Mouse (Mus musculus) heart, embryonic 10.5 days (tissue): ENCODE results near the gene Fam131c. TPM values are rescaled to one million over a fixed set of nuclear protein-coding genes. Genes with fewer than 3 reads are reported as not detected.
A peak's percentile ranks its signal among the peaks of the same experiment; 100 is the strongest.

ENCODE experiments used
- DNase-seq: peaks from one replicate; pipeline ENCODE4 v3.0.0-alpha.2; 2017; ENCODE audit warnings: low spot score
- H3K27ac ChIP-seq: fragments of 300-500 bp; sonication (generic); 2 replicates; pipeline ENCODE4 v1.5.1; 2016; ENCODE audit warnings: mild to moderate bottlenecking
- H3K27me3 ChIP-seq: fragments of 300-500 bp; sonication (generic); 2 replicates; pipeline ENCODE4 v1.6.1; 2016; ENCODE audit warnings: mild to moderate bottlenecking; ENCODE audit not compliant: poor library complexity, insufficient read depth, severe bottlenecking
- H3K36me3 ChIP-seq: fragments of 300-500 bp; sonication (generic); 2 replicates; pipeline ENCODE4 v1.6.1; 2016; ENCODE audit warnings: mild to moderate bottlenecking, moderate library complexity
- H3K4me1 ChIP-seq: fragments of 300-500 bp; sonication (generic); 2 replicates; pipeline ENCODE4 v1.6.1; 2016; ENCODE audit warnings: mild to moderate bottlenecking
- H3K4me3 ChIP-seq: fragments of 300-500 bp; sonication (generic); 2 replicates; pipeline ENCODE4 v1.5.1; 2016; ENCODE audit warnings: mild to moderate bottlenecking, moderate library complexity
- H3K9me3 ChIP-seq: fragments of 300-500 bp; sonication (generic); 2 replicates; pipeline ENCODE4 v1.6.1; 2016; ENCODE audit warnings: mild to moderate bottlenecking, moderate library complexity
- WGBS: fragments of 180-500 bp; shearing (Covaris S2); methylation state at CpG from one replicate; pipeline ENCODE4 v1.1.7; 2016; 5-methylcytosine and 5-hydroxymethylcytosine counted together
- polyA plus RNA-seq: library from polyadenylated mRNA; unstranded; fragments of >200 nt; fragmentation: Nextera tagmentation; extraction: Ambion mirVana; gene quantifications from 2 replicates; pipeline ENCODE4 v1.2.1, GENCODE M21; 2016

The Fam131c gene
- polyA plus RNA-seq, 1 experiment from 2014 or later = 1.2 TPM

- H3K9me3 ChIP-seq = no peaks in the 10 kb centered on the region
- H3K36me3 ChIP-seq = peaks cover 23% of the 10 kb centered on the region
- DNase-seq = peak; percentile 83
- 18% methylated on average over 9 of the region's 9 CpGs for WGBS
- peak overlapping the region; percentile 61 for H3K4me3 ChIP-seq
- H3K27me3 ChIP-seq = peaks cover 21% of the 10 kb centered on the region; the same call in 1 of the 2 replicates
- H3K4me1 ChIP-seq = peaks cover 56% of the 10 kb centered on the region
- peak overlapping the region; percentile 90 for H3K27ac ChIP-seq
Observed at GRCm38 (mm10) chr4:141420886-141421285, 52.9 kb downstream of the Fam131c start.

- H3K27me3 ChIP-seq = peaks cover 21% of the 10 kb centered on the region; the same call in 1 of the 2 replicates
- WGBS = 36% methylated on average over 14 of the region's 14 CpGs
Observed at GRCm38 (mm10) chr4:141421423-141421822, 53.4 kb downstream of the Fam131c start.

GRCm38 (mm10) chr4:141422841-141423240 lies 54.8 kb downstream of the Fam131c start:
- WGBS = 55% methylated on average over 5 of the region's 5 CpGs
- Histone ChIP-seq H3K4me3 (peak overlapping the region; percentile 61), H3K4me1 (peaks cover 71% of the 10 kb centered on the region), H3K27ac (peak overlapping the region; percentile 90), H3K27me3 (peaks cover 21% of the 10 kb centered on the region; the same call in 1 of the 2 replicates), H3K36me3 (peaks cover 23% of the 10 kb centered on the region), H3K9me3 (no peaks in the 10 kb centered on the region)
- no peak for DNase-seq

More at GRCm38 (mm10) chr4:141421423-141421822, 53.4 kb downstream of the Fam131c start:
- H3K9me3 ChIP-seq = no peaks in the 10 kb centered on the region
- peaks cover 23% of the 10 kb centered on the region for H3K36me3 ChIP-seq
- H3K4me3 ChIP-seq = peak overlapping the region; percentile 61
- peak overlapping the region; percentile 90 for H3K27ac ChIP-seq
- peaks cover 59% of the 10 kb centered on the region for H3K4me1 ChIP-seq
- DNase-seq = peak; percentile 93

DNA sequence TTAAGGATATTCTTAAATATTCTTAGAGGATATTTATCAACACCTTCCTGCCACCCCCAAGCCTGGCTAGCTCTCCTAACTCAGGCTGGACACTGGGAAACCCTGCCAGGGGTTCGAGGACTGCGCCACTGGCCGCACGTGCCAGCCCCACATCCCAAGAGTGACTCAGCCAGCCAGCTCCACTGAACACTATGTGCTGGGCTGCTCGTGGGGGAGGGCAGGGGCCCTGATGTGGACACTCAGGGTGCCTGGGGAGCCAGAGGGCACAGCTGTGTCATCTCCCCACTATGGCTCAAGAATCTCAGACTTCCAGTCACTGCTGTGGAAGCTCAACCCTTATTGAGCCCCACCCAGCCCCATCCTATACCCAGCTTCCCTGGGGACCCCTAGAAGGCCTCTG lies 55.3 kb downstream of the Fam131c start:
- DNase-seq = no peak
- WGBS = 67% methylated on average over 5 of the region's 5 CpGs
- Histone ChIP-seq H3K27ac (peak overlapping the region; percentile 90), H3K4me1 (peaks cover 71% of the 10 kb centered on the region), H3K27me3 (peaks cover 21% of the 10 kb centered on the region; the same call in 1 of the 2 replicates), H3K36me3 (peaks cover 23% of the 10 kb centered on the region), H3K9me3 (no peaks in the 10 kb centered on the region), H3K4me3 (peak overlapping the region; percentile 61)

- Histone ChIP-seq H3K4me3 (peak overlapping the region; percentile 61), H3K9me3 (no peaks in the 10 kb centered on the region), H3K27ac (peak overlapping the region; percentile 90), H3K27me3 (peaks cover 21% of the 10 kb centered on the region; the same call in 1 of the 2 replicates), H3K36me3 (peaks cover 23% of the 10 kb centered on the region), H3K4me1 (peaks cover 71% of the 10 kb centered on the region)
- DNase-seq = no peak
- WGBS = 68% methylated on average over 13 of the region's 13 CpGs
Observed at GRCm38 (mm10) chr4:141423691-141424431, 55.8 kb downstream of the Fam131c start.

- Histone ChIP-seq H3K27ac (peak overlapping the region; percentile 90), H3K9me3 (no peaks in the 10 kb centered on the region), H3K27me3 (peaks cover 21% of the 10 kb centered on the region; the same call in 1 of the 2 replicates), H3K4me1 (peaks cover 56% of the 10 kb centered on the region), H3K4me3 (peak overlapping the region; percentile 61), H3K36me3 (peaks cover 23% of the 10 kb centered on the region)
- 2% methylated on average over 36 of the region's 36 CpGs for WGBS
- DNase-seq = peak; percentile 92
Observed at GRCm38 (mm10) chr4:141425484-141426479, 57.8 kb downstream of the Fam131c start.

GRCm38 (mm10) chr4:141426796-141427745 lies 59.1 kb downstream of the Fam131c start:
- Histone ChIP-seq H3K9me3 (no peaks in the 10 kb centered on the region), H3K4me1 (peaks cover 45% of the 10 kb centered on the region), H3K4me3 (peak overlapping the region; percentile 61; the same call in 1 of the 2 replicates), H3K27me3 (peaks cover 21% of the 10 kb centered on the region; the same call in 1 of the 2 replicates), H3K27ac (peak overlapping the region; percentile 90), H3K36me3 (peaks cover 23% of the 10 kb centered on the region)
- 62% methylated on average over 10 of the region's 10 CpGs for WGBS
- no peak for DNase-seq

- Histone ChIP-seq H3K27ac (no peak overlapping the region), H3K36me3 (peaks cover 18% of the 10 kb centered on the region), H3K27me3 (peaks cover 23% of the 10 kb centered on the region; the same call in 1 of the 2 replicates), H3K4me3 (no peak overlapping the region), H3K4me1 (peaks cover 45% of the 10 kb centered on the region), H3K9me3 (no peaks in the 10 kb centered on the region)
- no peak for DNase-seq
- 79% methylated on average over 13 of the region's 13 CpGs for WGBS
Observed at GRCm38 (mm10) chr4:141427921-141428320, 59.9 kb downstream of the Fam131c start.

DNA sequence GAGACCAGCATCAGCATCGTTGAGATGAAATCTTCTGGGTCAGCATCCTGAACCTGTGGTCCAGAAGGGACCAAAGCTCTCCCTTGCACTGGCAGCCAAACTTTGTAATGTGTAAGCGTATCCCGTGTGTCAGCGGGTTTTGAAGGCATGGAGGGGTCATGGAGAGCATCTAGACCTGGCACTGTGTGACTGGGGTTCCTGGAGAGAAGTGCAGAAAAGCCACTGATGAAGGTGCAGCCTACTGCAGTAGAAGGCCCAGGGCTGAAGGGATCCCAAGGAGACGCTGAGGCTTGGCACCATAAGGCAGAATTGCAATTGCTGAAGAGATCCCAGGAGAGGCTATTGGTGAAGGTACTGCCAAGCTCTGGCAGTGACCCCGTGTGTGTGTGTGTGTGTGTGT lies 61.4 kb downstream of the Fam131c start:
- no peak overlapping the region for H3K27ac ChIP-seq
- no peak overlapping the region for H3K4me3 ChIP-seq
- WGBS = 79% methylated on average over 6 of the region's 6 CpGs
- H3K27me3 ChIP-seq = peaks cover 18% of the 10 kb centered on the region; the same call in 1 of the 2 replicates
- peaks cover 33% of the 10 kb centered on the region for H3K4me1 ChIP-seq
- 0 out of 2 replicates have a peak, but pooled peaks cover 5% of the 10 kb centered on the region for H3K36me3 ChIP-seq
- no peak for DNase-seq
- H3K9me3 ChIP-seq = no peaks in the 10 kb centered on the region

- no peak for DNase-seq
- Histone ChIP-seq H3K9me3 (no peaks in the 10 kb centered on the region), H3K4me3 (no peak overlapping the region), H3K36me3 (0 out of 2 replicates have a peak, but pooled peaks cover 2% of the 10 kb centered on the region), H3K27ac (no peak overlapping the region), H3K4me1 (peaks cover 28% of the 10 kb centered on the region), H3K27me3 (peaks cover 14% of the 10 kb centered on the region; the same call in 1 of the 2 replicates)
- 43% methylated on average over 9 of the region's 9 CpGs for WGBS
Observed at GRCm38 (mm10) chr4:141429847-141430246, 61.8 kb downstream of the Fam131c start.

- Histone ChIP-seq H3K9me3 (no peaks in the 10 kb centered on the region), H3K36me3 (no peaks in the 10 kb centered on the region), H3K27me3 (peaks cover 11% of the 10 kb centered on the region; the same call in 1 of the 2 replicates), H3K27ac (no peak overlapping the region), H3K4me3 (no peak overlapping the region), H3K4me1 (peaks cover 17% of the 10 kb centered on the region)
- DNase-seq = no peak
- 37% methylated on average over 9 of the region's 9 CpGs for WGBS
Observed at GRCm38 (mm10) chr4:141430997-141431396, 63.0 kb downstream of the Fam131c start.
